In the genomic region with DNA sequence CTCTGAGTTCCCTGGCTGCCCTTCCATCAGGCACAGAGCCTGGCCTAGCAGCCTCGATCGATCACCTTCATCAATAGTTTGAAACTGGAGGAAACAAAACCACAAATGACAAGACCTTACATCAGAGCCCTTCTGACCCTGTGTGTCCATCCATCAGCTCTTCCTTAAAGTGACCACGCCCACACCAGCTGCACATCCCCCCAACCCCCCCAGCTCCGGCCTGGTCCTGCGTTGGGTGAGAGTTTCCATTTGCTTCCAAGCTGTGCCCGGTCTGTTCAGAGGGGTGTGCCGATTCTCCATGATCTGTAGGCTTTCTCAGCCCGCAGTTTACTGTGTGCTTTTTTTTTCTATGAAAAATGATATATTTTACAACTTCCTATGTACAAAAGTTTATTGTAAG, we compare ENCODE assay signal across 10 mouse cellular contexts.
"Had no signal": no experiment of that assay in that cellular context is flagged by ENCODE, and none has a peak within 500 bp of the region (broad histone marks: within the 10 kb centered on the region; RNA-seq: fewer than 3 reads in every experiment).

No protein-coding gene starts in this region.

- H3K27ac ChIP-seq: left cerebral cortex, adult 2 months; liver, embryonic 13.5 days; midbrain, embryonic 12.5 days had no signal

- H3K36me3 ChIP-seq: liver, embryonic 13.5 days; midbrain, embryonic 12.5 days had no signal

- H3K9ac ChIP-seq: liver, embryonic 13.5 days; liver, postnatal 0 days; midbrain, embryonic 12.5 days had no signal

- ATAC-seq: intestine, embryonic 16.5 days; liver, postnatal 0 days had no signal

- H3K9me3 ChIP-seq: liver, embryonic 13.5 days had no signal

- DNase-seq: kidney, adult 2 months; kidney, postnatal 25 days; liver; liver, embryonic 13.5 days; liver, postnatal 0 days; right cerebral cortex, postnatal 14 days; thymus, postnatal 25 days had no signal

- H3K27me3 ChIP-seq: midbrain, embryonic 12.5 days had no signal

- H3K4me2 ChIP-seq: liver, embryonic 13.5 days; midbrain, embryonic 12.5 days had no signal

- H3K4me1 ChIP-seq: liver, embryonic 13.5 days; midbrain, embryonic 12.5 days had no signal

- H3K4me3 ChIP-seq: left cerebral cortex, adult 2 months; liver, embryonic 13.5 days; midbrain, embryonic 12.5 days had no signal
